Mouse (Mus musculus) left cerebral cortex, adult 2 months (tissue): ENCODE data around the gene Ldhal6b. TPM values are rescaled to one million over a fixed set of nuclear protein-coding genes. Genes with fewer than 3 reads are reported as not detected.
"Not testable (repeated sequence)": the region's sequence is repeated elsewhere in the genome, so short reads cannot be mapped to it uniquely, and the experiment has no call there.

Experiments used
- DNase-seq, 2 experiments: peaks; one replicate each; pipeline ENCODE4 v3.0.0; 2021 to 2022; ENCODE audit warnings: low spot score in 2 of 2, mixed read lengths in 1 of 2; ENCODE audit errors: extremely low spot score in 1 of 2
- H3K27ac ChIP-seq: fragments of 200-600 bp; 2 replicates; pipeline ENCODE4 v1.8.1; 2022
- H3K4me3 ChIP-seq: fragments of 200-600 bp; 2 replicates; pipeline ENCODE4 v1.8.1; 2022
- CTCF ChIP-seq: fragments of 200-600 bp; IDR thresholded peaks from 2 replicates; pipeline ENCODE4 v1.8.1; 2022; ENCODE audit warnings: antibody characterized with exemption, mild to moderate bottlenecking, moderate library complexity
- intact Hi-C: fragments of 180-260 bp; cut with DNase I; formaldehyde crosslinking; loops from one replicate; pipeline ENCODE4 v1.15.1; 2025
- long read RNA-seq, 2 experiments: library from polyadenylated mRNA; stranded (forward); transcript quantifications; one replicate each; pipeline ENCODE4 v2.0.0; 2021; ENCODE audit warnings: borderline mapping rate in 2 of 2
- total RNA-seq, 2 experiments: library from RNA; stranded (reverse); gene quantifications; 2 replicates each; pipeline ENCODE4 v1.2.3; 2021

Ldhal6b gene
- 1 to 10 TPM in 1 of 2 experiments, under 1 TPM in 1; 0.38 to 1.8 TPM for total RNA-seq
- long read RNA-seq, experiment 1: 0 reads
- long read RNA-seq, experiment 2: 0 reads

- intact Hi-C loops: no loop called here
- H3K27ac ChIP-seq: no peak within 1 kb of the TSS
- TF ChIP-seq CTCF: no peak
- H3K4me3 ChIP-seq: no peak within 1 kb of the TSS
- no peak for DNase-seq
Observed at GRCm38 (mm10) chr17:5418545-5418944, at the start of gene Ldhal6b. Ldhal6b (minus strand) TSS chr17:5418767.

DNA sequence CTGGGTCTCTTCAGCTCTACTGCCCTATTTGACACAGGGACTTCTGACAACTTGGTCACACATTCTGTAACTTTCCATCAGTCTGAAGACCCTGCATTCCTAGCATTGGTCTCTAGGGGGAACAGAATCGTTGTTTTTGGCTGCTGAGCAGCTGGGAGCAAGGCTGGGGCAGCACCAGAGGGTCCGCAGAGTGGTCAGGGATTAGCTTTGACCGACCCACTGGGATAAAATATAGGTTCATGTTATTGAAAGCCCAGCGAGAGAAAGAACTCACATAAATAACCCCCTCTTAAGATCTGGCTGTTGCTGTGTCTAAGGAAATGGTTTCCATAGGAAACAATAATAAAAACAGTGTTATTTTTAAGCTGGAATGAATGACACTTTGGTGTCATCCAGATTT lies 48.6 kb upstream of the Ldhal6b start:
- intact Hi-C loops: no loop called here
- no peak overlapping the region for H3K4me3 ChIP-seq
- no peak; the same call in none of the 2 replicates for TF ChIP-seq CTCF

DNA sequence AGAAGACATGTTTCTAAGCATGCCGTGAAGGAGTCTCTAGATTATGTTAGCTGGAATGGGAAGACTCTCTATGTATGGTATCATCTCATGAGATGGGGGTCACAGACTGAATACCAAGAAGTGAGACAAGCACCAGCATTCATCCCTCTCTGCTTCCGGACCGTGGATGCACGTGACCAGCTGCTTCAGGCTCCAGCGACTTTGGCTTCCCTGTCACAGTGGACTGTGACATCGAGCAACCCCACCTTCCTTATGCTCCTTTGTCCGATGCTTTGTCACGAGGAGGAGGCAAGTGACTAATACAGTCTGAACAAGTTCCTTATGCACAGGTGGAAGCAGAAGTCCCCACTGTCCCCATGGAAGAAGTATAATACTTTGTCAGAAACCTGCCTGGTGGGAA lies 48.2 kb upstream of the Ldhal6b start:
- no peak for TF ChIP-seq CTCF
- Histone ChIP-seq H3K27ac (no peak overlapping the region), H3K4me3 (no peak overlapping the region)
- intact Hi-C loops: no loop called here
- no peak for DNase-seq

More for the DNA sequence above, 48.6 kb upstream of the Ldhal6b start:
- H3K27ac ChIP-seq: no peak overlapping the region
- no peak for DNase-seq

- Histone ChIP-seq H3K27ac (no peak overlapping the region), H3K4me3 (no peak overlapping the region)
- intact Hi-C loops: no loop called here
- no peak for DNase-seq
- TF ChIP-seq CTCF: no peak
Observed at GRCm38 (mm10) chr17:5463912-5464311, 45.3 kb upstream of the Ldhal6b start.

- no peak for DNase-seq
- intact Hi-C loops: no loop called here
- no peak overlapping the region for H3K4me3 ChIP-seq
- no peak overlapping the region for H3K27ac ChIP-seq
- TF ChIP-seq CTCF: no peak
Observed at GRCm38 (mm10) chr17:5453657-5454056, 35.1 kb upstream of the Ldhal6b start.

- Histone ChIP-seq H3K27ac (no peak overlapping the region), H3K4me3 (no peak overlapping the region)
- intact Hi-C loops: loop anchor here (5.0 kb wide), 2 partner anchors 89 to 289 kb away; no protein-coding TSS in a partner anchor
- no peak for TF ChIP-seq CTCF
- DNase-seq: no peak
Observed at GRCm38 (mm10) chr17:5443751-5444150, 25.2 kb upstream of the Ldhal6b start.

- no peak overlapping the region for H3K27ac ChIP-seq
- H3K4me3 ChIP-seq: no peak overlapping the region
- intact Hi-C loops: loop anchor here (5.0 kb wide), 2 partner anchors 89 to 289 kb away; no protein-coding TSS in a partner anchor
- DNase-seq: no peak
- TF ChIP-seq CTCF: no peak
Observed at GRCm38 (mm10) chr17:5443260-5443659, 24.7 kb upstream of the Ldhal6b start.

- intact Hi-C loops: loop anchor here (5.0 kb wide), 2 partner anchors 90 to 290 kb away; no protein-coding TSS in a partner anchor
- DNase-seq, H3K27ac ChIP-seq, H3K4me3 ChIP-seq: not testable (repeated sequence)
Observed at GRCm38 (mm10) chr17:5442403-5442802, 23.8 kb upstream of the Ldhal6b start.

- peak within 1 kb of the TSS; percentile 60 for H3K4me3 ChIP-seq
- peak; percentile 75 for TF ChIP-seq CTCF
- intact Hi-C loops: loop anchor here (1.0 to 5.0 kb wide), 5 partner anchors 52 to 313 kb away; partner anchors contain the start of gene Zdhhc14
- peak within 1 kb of the TSS; percentile 91 for H3K27ac ChIP-seq
- peak; percentile 86 to 91 for DNase-seq
Observed at GRCm38 (mm10) chr17:5440159-5440971, 21.8 kb upstream of the Ldhal6b start, which contains the start of gene Tmem242. Tmem242 (minus strand) TSS chr17:5440259.

GRCm38 (mm10) chr17:5439831-5440158 lies 21.2 kb upstream of the Ldhal6b start:
- H3K27ac ChIP-seq: peak overlapping the region; percentile 91
- intact Hi-C loops: loop anchor here (1.0 to 10.0 kb wide), 7 partner anchors 53 to 483 kb away; partner anchors contain the start of gene Zdhhc14
- DNase-seq: no peak
- no peak for TF ChIP-seq CTCF
- peak overlapping the region; percentile 60 for H3K4me3 ChIP-seq

GRCm38 (mm10) chr17:5429772-5430133 lies 11.2 kb upstream of the Ldhal6b start:
- no peak overlapping the region for H3K27ac ChIP-seq

DNA sequence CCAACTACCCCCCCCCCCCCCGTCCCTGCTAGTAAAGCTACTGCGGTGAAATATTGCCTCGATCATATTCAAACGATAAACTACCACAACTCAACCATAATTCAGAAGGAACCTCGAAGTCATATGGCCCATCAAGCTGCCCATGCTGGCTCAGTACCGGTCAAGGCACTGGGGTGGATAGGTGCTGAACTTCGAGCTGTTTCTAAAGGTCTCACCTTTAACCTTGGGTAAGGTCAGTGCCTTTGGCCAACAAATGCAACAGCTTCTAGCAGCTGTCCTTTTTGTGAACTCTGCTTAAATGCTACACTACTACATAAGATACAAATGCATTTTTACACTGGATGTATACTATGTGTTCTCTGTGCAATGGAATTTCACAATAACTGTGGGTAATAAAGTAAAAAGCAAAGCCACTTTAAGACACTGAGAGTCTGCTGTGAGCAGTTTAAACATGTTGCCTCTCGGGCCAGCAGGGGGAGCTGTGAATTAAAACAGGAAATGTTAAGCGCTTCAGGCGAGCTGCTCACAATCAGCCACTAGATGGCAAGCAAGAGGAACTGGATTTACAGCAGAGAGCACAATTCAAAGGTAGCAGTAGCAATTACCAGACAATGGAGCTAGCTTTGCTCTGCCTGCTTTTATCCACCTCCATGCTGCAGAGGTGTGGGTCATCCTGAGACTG lies 10.7 kb upstream of the Ldhal6b start:
- Histone ChIP-seq H3K4me3 (no peak overlapping the region), H3K27ac (no peak overlapping the region)
- DNase-seq: peak; percentile 88 to 93
- intact Hi-C loops: loop anchor here (1.0 kb wide), 1 partner anchor 324 kb away; no protein-coding TSS in a partner anchor
- TF ChIP-seq CTCF: no peak; the same call in none of the 2 replicates

More at GRCm38 (mm10) chr17:5429772-5430133, 11.2 kb upstream of the Ldhal6b start:
- intact Hi-C loops: loop anchor here (1.0 to 10.0 kb wide), 2 partner anchors 324 to 465 kb away; no protein-coding TSS in a partner anchor
- no peak for TF ChIP-seq CTCF
- no peak for DNase-seq
- no peak overlapping the region for H3K4me3 ChIP-seq
